Mouse (Mus musculus): ENCODE data around the gene Slc22a21.
"Not testable (repeated sequence)": the region's sequence is repeated elsewhere in the genome, so short reads cannot be mapped to it uniquely, and the experiment has no call there.

The Slc22a21 gene

GRCm38 (mm10) chr11:53979788-53980621 lies at the start of gene Slc22a21:
Gene Slc22a21, minus strand, starts transcription at chr11:53980332.
- peak; percentile 90 for DNase-seq (ENCODE audit: low spot score)

DNA sequence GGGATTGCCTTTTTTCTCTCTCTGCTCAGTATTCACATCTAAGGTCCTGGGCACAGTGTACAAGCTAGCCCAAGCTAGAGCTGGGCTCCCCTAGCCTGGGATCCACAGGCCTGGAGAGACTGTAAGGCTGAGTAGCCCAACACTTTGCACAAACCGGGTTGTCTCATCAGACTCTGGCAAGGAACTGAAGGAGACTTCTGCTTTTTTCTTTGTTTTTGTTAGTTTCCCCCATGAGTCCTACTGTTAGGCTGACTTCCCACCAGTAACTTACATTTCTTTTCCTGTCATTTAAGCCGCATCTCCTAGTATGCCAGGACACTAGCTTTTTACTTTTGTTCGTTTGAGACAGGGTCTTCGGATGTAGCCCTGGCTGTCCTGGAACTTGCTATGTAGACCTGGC lies 48.9 kb upstream of the Slc22a21 start:
- no peak for DNase-seq (ENCODE audit: low spot score)

DNA sequence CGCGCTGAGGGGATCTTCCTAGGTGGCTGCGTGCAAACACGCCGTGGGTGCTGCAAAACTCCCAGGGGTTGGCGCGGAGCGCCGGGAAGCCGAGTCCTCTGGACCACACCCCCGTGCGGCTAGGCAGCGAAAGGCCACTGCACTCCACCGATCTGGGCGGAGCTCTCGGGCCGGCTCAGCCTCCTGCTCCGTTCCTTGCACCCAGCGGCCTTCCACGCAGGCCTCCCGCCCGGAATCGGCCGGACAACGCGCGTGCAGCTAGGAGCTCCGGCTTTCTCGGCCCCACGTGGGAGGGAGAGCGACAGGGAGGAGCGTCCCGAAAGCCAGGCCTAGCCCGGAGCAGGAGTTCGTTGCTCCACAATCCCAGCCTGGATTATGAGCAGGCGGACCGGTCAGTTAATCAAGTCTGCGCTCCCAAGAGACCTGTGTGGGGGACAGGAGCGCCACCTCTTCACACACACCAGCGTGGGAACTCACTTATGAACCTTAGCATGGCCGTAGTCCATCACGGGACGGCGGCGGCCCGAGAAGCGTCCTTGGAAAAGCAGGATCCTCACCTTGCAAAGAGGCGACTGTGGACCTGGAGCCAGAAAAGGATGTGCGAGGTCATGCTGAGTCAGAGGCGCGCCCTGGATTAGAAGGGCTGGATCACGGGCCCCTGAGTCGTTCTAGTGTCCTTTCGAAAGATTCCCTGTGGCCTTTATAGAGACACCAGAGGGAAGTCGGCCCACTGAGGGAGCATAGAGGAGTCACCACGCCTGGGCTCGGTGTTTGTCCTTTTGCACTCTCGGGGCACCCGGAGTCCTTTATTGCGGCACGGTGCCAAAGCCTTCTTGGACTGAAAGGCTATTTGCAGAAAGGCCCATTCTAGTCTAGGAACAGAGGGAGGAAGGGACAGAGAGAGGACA lies 48.2 kb upstream of the Slc22a21 start, which contains the start of gene Slc22a4:
TSS of gene Slc22a4 (minus strand) at position 47 of the 908 bp plus-strand sequence.
- peak; percentile 73 for DNase-seq (ENCODE audit: low spot score)

- no peak for DNase-seq (ENCODE audit: low spot score)
Measured at GRCm38 (mm10) chr11:54027131-54028043, 47.3 kb upstream of the Slc22a21 start.

- no peak for DNase-seq (ENCODE audit: low spot score)
Measured at GRCm38 (mm10) chr11:54026491-54027041, 46.4 kb upstream of the Slc22a21 start.

DNA sequence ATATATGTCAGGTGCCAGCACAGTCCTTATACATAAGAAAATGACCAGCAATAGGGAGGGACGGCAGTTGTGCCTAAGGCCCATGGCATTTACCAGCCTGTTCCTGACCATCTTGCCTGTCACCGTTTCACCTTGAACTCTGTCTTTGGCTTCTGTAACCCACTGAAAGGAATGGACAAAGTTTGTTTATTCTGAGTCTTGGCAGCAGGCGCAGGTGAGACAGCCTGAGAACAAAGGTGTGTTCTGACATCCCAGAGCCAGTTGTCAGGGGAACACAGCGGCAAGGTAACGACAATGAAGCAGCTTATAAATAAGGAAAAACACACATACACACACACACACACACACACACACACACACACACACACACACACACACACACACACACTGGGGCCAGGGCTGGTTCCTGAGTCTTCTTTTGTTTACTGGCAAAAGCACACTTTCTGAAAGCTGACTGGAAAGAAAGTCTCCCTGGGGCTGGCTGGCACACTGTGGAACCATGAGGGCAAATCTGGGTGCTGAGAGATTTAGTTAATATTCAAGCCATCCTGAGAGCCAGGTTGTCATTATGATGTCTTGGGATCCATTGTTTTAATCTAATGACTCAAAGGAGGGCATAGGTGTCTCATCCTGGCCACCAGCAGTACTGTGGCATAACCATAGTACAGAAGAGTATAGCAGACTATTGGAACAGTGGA lies 41.4 kb upstream of the Slc22a21 start:
- DNase-seq (ENCODE audit: low spot score), result no peak

DNA sequence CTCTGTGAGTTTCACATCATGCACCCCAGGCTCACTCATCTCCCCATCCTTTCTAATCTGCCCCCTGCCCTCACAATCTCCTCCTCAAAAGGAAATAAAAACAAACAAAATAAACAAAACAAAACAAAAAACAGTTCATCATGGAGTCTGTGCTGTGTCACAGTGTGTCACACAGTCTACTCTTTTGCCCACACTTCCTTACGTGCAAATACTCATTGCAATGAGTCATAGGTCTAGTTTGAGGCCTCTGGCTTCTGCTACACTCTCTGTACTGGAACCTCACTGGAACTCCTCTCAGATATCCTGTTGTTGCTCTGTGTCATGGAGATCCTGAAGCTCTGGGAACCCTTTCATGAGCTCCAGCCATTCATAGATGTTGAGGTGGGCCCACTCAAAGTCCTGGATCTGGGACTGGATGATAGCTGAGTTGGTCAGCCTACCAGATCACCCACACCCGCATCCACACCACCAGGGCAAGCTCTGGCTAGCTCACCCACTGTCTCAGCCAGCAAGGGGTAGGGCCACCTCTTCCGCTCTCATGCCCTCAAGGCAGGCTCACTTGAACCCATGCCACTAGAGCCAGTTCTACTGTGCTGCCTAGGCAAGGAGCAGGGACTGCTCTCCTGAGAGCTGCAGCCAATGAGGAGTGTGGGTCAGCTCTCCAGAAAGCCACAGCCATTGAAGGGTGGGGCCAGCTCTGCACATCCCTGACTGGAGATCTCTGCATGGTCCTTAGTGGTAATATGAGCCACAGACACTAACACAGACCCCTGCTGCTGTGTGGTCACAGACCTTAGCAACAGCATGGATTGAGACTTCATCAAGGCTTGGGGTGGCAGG lies 39.0 kb upstream of the Slc22a21 start:
- no peak for DNase-seq (ENCODE audit: low spot score)

- no peak for DNase-seq (ENCODE audit: low spot score)
Measured at GRCm38 (mm10) chr11:54017596-54017995, 37.5 kb upstream of the Slc22a21 start.

GRCm38 (mm10) chr11:54016051-54016450 lies 35.9 kb upstream of the Slc22a21 start:
- no peak for DNase-seq (ENCODE audit: low spot score)

- no peak for DNase-seq (ENCODE audit: low spot score)
Measured at GRCm38 (mm10) chr11:54012961-54013360, 32.8 kb upstream of the Slc22a21 start.

DNA sequence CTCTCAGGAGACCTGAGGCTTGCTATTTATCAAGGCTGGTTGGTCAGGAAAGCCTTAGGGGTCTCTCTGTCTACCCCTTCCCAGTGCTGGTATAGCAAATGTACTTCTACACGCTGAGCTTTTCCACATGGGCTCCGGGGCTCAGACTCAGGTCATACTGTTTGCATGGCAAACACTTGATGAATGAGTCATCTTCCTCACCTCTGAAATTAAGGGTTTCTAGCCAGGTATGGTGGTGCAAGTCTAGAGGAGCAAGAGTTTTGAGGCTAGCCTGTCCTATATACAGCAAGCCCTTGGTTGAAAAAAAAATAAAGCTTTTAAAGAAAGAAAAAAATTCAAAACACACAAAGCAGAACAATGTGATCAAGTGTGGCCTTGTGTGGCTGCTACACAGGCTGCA lies 31.1 kb upstream of the Slc22a21 start:
- DNase-seq (ENCODE audit: low spot score), result no peak

GRCm38 (mm10) chr11:54008416-54008920 lies 28.3 kb upstream of the Slc22a21 start:
- no peak for DNase-seq (ENCODE audit: low spot score)

DNA sequence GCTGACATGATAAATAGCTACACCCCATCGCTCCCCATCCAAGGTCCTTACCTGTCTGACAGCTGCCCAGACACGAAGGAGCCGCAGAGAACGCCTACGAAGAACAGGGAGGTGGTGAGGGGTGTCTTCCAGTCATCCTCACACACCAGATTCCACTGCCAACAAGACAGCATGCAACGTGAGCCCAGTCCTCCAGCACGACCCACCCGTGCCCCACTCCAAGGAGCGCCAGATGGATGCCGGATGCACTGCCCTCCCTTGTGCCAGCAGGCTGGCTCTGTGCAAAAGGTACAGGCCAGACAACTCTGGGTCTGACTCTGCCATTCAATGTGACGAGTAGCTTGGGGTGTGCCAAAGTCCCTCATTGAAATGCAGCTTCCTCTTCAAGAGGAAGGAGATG lies 27.6 kb upstream of the Slc22a21 start:
- DNase-seq (ENCODE audit: low spot score), result no peak

GRCm38 (mm10) chr11:54006901-54007300 lies 26.8 kb upstream of the Slc22a21 start:
- DNase-seq (ENCODE audit: low spot score), result no peak

- DNase-seq (ENCODE audit: low spot score), result not testable (repeated sequence)
Measured at GRCm38 (mm10) chr11:54006362-54006761, 26.2 kb upstream of the Slc22a21 start.

DNA sequence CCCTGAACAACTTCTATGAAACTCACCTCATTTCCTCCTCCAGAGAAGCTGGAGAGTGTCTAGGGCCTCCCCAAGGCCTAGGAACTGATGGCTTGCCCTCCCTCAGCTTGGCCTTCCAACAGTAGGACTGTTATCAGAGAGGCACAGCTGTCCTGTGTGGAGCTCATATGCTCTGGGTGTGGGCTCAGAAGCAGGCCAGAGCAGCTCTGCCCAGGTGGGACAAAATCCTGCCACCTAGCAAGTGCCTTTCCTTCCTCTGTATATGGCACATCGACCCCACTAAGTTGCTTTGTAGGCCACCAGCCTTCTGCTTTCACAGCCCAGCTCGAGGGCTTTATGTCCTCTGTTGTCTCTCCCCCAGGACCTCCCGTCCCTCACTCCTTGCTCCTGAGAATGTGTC lies 24.6 kb upstream of the Slc22a21 start:
- DNase-seq (ENCODE audit: low spot score), result no peak

DNA sequence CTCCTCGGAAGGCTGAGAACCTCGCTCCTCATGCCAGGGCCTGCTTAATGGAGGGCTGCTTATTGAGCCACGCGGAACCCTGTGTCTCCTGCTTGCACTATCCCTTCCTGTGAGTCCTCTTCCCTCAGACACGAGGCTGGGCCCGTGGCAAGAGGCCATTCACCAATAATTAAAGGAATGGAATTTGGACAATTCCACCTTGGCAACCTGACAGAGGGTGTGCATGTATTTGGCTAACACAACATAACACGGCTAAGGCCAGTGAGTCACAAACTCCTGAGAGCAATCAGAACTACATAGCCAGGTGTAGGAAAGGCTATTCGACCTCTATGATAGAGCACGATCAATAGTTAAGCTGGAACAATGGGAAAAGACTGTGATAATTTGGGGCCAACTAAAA lies 24.1 kb upstream of the Slc22a21 start:
- DNase-seq (ENCODE audit: low spot score), result no peak

DNA sequence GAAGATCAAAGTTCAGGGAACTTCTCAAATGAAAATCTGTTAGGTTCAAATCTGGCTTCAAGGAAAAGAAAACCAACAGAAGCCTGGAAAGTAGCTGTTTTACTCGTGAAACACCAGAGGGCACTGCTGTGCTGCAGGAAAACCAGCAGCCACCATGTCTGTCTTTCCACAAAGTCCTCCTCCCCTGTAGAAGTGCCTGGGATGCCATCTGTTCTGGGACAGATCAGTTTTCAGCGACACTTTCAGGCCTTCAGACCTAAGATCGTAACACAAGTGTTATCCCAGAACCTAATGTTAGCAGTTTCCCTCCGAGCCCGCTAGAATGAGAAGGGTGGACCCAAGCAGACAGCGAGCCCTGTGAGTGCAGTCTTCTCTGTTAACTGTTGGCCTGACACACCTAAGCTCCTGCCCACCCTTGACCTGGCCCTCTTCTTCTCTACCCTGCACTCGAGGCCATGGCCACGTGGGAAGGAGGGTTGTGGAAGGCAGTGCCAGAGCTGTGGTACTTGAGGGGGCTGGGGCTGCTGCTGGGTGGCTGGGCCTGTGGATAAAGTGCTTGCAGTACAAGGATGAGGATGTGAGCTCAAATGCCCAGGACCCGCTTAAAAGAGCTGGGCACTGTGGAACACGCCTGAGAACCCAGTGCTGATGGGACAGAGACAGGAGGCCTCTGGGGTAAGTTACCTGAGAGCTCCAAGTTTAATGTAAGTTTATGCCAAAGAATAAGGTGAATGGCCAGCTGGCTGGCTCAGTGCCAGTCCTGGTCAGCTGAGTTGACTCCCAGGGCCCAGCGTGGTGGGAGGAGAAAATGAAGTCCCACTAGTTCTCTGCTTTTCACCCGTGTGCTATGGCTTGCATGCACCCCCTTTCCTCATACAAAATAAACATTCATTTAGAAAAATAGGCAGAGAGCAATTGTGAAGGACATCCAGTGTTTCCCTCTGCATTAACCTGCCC lies 22.9 kb upstream of the Slc22a21 start:
- peak; percentile 35 for DNase-seq (ENCODE audit: low spot score)

Data from testis, postnatal 14 days (tissue).